Mouse (Mus musculus) forebrain, postnatal 0 days (tissue): ENCODE measurements around the gene Arfgef2. TPM values are rescaled to one million over a fixed set of nuclear protein-coding genes. Genes with fewer than 3 reads are reported as not detected.
A peak's percentile ranks its signal among the peaks of the same experiment; 100 is the strongest.

ENCODE experiments used
- ATAC-seq: fragments of 200-750 bp; cut with Nextera tagmentation; 2 replicates; pipeline ENCODE4 v1.8.0; 2017; ENCODE audit warnings: mild to moderate bottlenecking, moderate library complexity
- DNase-seq: peaks from one replicate; pipeline ENCODE4 v3.0.0-alpha.2; 2015
- H3K27ac ChIP-seq: fragments of 300-500 bp; sonication (generic); 2 replicates; pipeline ENCODE4 v1.5.1; 2014; ENCODE audit warnings: low read depth, mild to moderate bottlenecking, antibody characterized with exemption, low read length, moderate library complexity, mixed read lengths
- H3K27me3 ChIP-seq: fragments of 300-500 bp; sonication (generic); 2 replicates; pipeline ENCODE4 v1.6.1; 2014; ENCODE audit warnings: mild to moderate bottlenecking, low read length, mixed read lengths; ENCODE audit not compliant: insufficient read depth
- H3K36me3 ChIP-seq: fragments of 300-500 bp; sonication (generic); 2 replicates; pipeline ENCODE4 v1.6.1; 2014; ENCODE audit warnings: mild to moderate bottlenecking, moderate library complexity; ENCODE audit not compliant: insufficient read depth
- H3K4me1 ChIP-seq: fragments of 300-500 bp; sonication (generic); 2 replicates; pipeline ENCODE4 v1.6.1; 2014; ENCODE audit warnings: antibody characterized with exemption; ENCODE audit not compliant: insufficient read depth
- H3K4me2 ChIP-seq: fragments of 300-500 bp; sonication (generic); 2 replicates; pipeline ENCODE4 v1.6.1; 2014; ENCODE audit warnings: low read depth, mild to moderate bottlenecking, moderate library complexity
- H3K4me3 ChIP-seq: fragments of 300-500 bp; sonication (generic); 2 replicates; pipeline ENCODE4 v1.5.1; 2014; ENCODE audit warnings: low read depth, low read length, mixed read lengths
- H3K9ac ChIP-seq: fragments of 300-500 bp; sonication (generic); 2 replicates; pipeline ENCODE4 v1.6.1; 2014; ENCODE audit warnings: mild to moderate bottlenecking
- H3K9me3 ChIP-seq: fragments of 300-500 bp; sonication (generic); 2 replicates; pipeline ENCODE4 v1.6.1; 2016; ENCODE audit warnings: low read length
- CTCF ChIP-seq: sonication (generic); IDR thresholded peaks from 2 replicates; pipeline ENCODE4 v1.5.1; 2016; ENCODE audit warnings: antibody characterized with exemption, control low read depth, low read depth
- WGBS: fragments of 180-500 bp; shearing (Covaris S2); extraction: QIAGEN DNeasy Blood & Tissue Kit; methylation state at CpG from one replicate; pipeline ENCODE4 v1.1.7; 2014; 5-methylcytosine and 5-hydroxymethylcytosine counted together
- polyA plus RNA-seq: library from polyadenylated mRNA; unstranded; fragments of >200 nt; fragmentation: Nextera tagmentation; extraction: Ambion mirVana; gene quantifications from 2 replicates; pipeline ENCODE4 v1.2.1, GENCODE M21; 2015
- total RNA-seq: library from RNA; depleted of rRNA; stranded (reverse); fragments of >200 nt; gene quantifications from 2 replicates; pipeline ENCODE4 v1.2.3, GENCODE M21; 2014

Arfgef2 gene
- total and polyA plus RNA-seq, 2 experiments from 2014 or later = 3.0 to 29.5 TPM

DNA sequence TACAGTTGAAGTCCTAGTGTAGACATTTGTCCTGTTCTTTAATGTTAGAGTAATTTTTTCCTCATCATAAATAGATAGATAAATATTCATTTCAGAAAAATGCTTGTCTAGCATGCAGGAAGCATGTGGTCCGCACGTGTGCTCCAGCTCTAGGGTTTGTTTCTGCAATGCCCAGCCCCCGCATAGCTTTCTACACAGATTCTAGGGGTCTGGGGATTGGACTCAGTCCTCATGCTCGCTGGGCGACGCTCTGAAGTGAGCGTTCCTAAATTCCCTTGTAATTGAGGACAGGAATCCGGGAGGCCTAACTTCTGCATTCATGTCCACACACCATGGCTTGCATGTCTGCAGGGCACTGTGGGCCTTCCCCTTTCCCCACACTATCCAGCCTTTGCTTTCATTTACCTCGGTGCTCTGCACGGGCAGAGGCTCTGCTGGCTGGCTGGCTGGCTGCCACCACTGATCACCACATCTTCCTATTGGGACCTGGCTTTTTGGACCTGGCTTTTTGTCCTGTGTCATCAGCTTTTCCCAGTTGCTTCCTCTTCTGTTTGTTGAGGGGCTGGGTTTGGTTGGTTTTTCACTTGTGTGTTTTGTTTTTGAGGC, 69.4 kb downstream of the Arfgef2 start:
- H3K9ac ChIP-seq = no peak overlapping the region
- no peaks in the 10 kb centered on the region for H3K27me3 ChIP-seq
- DNase-seq (no peak), ATAC-seq (no peak)
- WGBS = 76% methylated on average over 10 of the region's 10 CpGs
- H3K9me3 ChIP-seq = no peaks in the 10 kb centered on the region
- H3K36me3 ChIP-seq = peaks cover 53% of the 10 kb centered on the region
- H3K27ac ChIP-seq = no peak overlapping the region
- H3K4me1 ChIP-seq = no peaks in the 10 kb centered on the region
- TF ChIP-seq CTCF = no peak
- no peak overlapping the region for H3K4me2 ChIP-seq
- H3K4me3 ChIP-seq = no peak overlapping the region

DNA sequence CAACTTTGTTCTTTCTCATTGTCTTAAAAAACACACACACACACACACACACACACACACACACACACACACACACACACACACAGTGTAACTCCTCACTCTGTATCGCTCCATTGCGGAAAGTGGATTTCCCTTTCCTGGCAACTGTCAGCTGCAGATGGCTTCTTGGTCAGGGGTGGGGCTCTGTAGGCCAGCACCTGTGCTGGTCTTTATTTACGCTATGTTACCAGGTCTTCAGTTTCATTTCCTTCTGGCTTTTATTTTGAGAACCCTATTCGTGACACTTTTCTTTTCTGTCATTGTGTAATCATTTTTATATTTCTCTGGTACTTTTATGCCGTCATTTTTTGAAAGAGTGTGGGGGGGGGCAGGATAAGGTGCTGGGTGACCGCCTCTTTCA, 70.2 kb downstream of the Arfgef2 start:
- no peak overlapping the region for H3K4me3 ChIP-seq
- no peak overlapping the region for H3K27ac ChIP-seq
- peaks cover 49% of the 10 kb centered on the region for H3K36me3 ChIP-seq
- TF ChIP-seq CTCF = no peak
- no peak overlapping the region for H3K9ac ChIP-seq
- no peaks in the 10 kb centered on the region for H3K4me1 ChIP-seq
- ATAC-seq (no peak), DNase-seq (no peak)
- 94% methylated on average over 6 of the region's 6 CpGs for WGBS
- no peaks in the 10 kb centered on the region for H3K27me3 ChIP-seq
- no peak overlapping the region for H3K4me2 ChIP-seq
- no peaks in the 10 kb centered on the region for H3K9me3 ChIP-seq

- H3K4me2 ChIP-seq = no peak overlapping the region
- no peaks in the 10 kb centered on the region for H3K4me1 ChIP-seq
- TF ChIP-seq CTCF = no peak
- WGBS = 77% methylated on average over 10 of the region's 10 CpGs
- H3K4me3 ChIP-seq = no peak overlapping the region
- H3K36me3 ChIP-seq = peaks cover 48% of the 10 kb centered on the region
- ATAC-seq = no peak
- no peak for DNase-seq
- no peak overlapping the region for H3K9ac ChIP-seq
- no peak overlapping the region for H3K27ac ChIP-seq
- H3K9me3 ChIP-seq = no peaks in the 10 kb centered on the region
- no peaks in the 10 kb centered on the region for H3K27me3 ChIP-seq
These were observed 70.9 kb downstream of the Arfgef2 start for GRCm38 (mm10) chr2:166876331-166876730.

DNA sequence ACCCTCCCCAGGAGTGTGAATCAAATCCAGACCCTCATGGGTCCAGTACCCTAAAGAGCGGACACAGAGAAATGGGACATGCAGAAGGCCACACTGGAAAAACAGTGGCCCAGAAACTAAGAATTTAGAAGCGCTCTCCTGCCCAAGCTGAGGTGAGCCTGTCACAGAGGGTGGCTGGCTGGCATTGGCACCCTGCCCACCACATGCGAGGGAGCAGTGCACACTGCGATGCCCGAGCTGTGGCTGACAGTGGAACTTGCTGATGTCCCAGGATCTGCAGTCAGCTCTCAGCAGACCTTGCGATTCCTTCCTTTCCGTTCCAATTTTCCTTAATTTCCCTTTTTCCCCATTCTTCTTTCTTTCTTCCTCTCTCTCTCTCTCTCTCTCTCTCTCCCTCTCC, 79.7 kb downstream of the Arfgef2 start:
- DNase-seq = no peak
- H3K27ac ChIP-seq = no peak overlapping the region
- H3K27me3 ChIP-seq = no peaks in the 10 kb centered on the region
- H3K36me3 ChIP-seq = peaks cover 29% of the 10 kb centered on the region
- no peaks in the 10 kb centered on the region for H3K9me3 ChIP-seq
- H3K9ac ChIP-seq = no peak overlapping the region
- TF ChIP-seq CTCF = no peak
- ATAC-seq = no peak
- H3K4me3 ChIP-seq = no peak overlapping the region
- WGBS = 67% methylated on average over 7 of the region's 7 CpGs
- H3K4me1 ChIP-seq = no peaks in the 10 kb centered on the region
- no peak overlapping the region for H3K4me2 ChIP-seq

GRCm38 (mm10) chr2:166885619-166886018, 80.2 kb downstream of the Arfgef2 start:
- peaks cover 29% of the 10 kb centered on the region for H3K36me3 ChIP-seq
- no peaks in the 10 kb centered on the region for H3K4me1 ChIP-seq
- ATAC-seq (no peak), DNase-seq (no peak)
- no peak overlapping the region for H3K4me2 ChIP-seq
- no peak overlapping the region for H3K4me3 ChIP-seq
- WGBS = 77% methylated on average over 10 of the region's 10 CpGs
- no peak for TF ChIP-seq CTCF
- H3K9ac ChIP-seq = no peak overlapping the region
- H3K9me3 ChIP-seq = no peaks in the 10 kb centered on the region
- no peak overlapping the region for H3K27ac ChIP-seq
- H3K27me3 ChIP-seq = no peaks in the 10 kb centered on the region

- Histone ChIP-seq H3K36me3 (peaks cover 30% of the 10 kb centered on the region), H3K9me3 (no peaks in the 10 kb centered on the region), H3K27ac (no peak overlapping the region), H3K4me2 (no peak overlapping the region), H3K4me3 (no peak overlapping the region), H3K9ac (no peak overlapping the region), H3K4me1 (no peaks in the 10 kb centered on the region), H3K27me3 (no peaks in the 10 kb centered on the region)
- 81% methylated on average over 3 of the region's 3 CpGs for WGBS
- ATAC-seq (no peak), DNase-seq (no peak)
- TF ChIP-seq CTCF = no peak
These were observed 80.8 kb downstream of the Arfgef2 start for GRCm38 (mm10) chr2:166886231-166886630.

GRCm38 (mm10) chr2:166887816-166888215, 82.4 kb downstream of the Arfgef2 start:
- H3K27ac ChIP-seq = no peak overlapping the region
- H3K27me3 ChIP-seq = no peaks in the 10 kb centered on the region
- H3K9ac ChIP-seq = no peak overlapping the region
- H3K4me1 ChIP-seq = no peaks in the 10 kb centered on the region
- no peak overlapping the region for H3K4me2 ChIP-seq
- WGBS = 25% methylated on average over 11 of the region's 11 CpGs
- TF ChIP-seq CTCF = peak; percentile 33; the same call in 1 of the 2 replicates
- DNase-seq = no peak
- no peak for ATAC-seq
- H3K9me3 ChIP-seq = no peaks in the 10 kb centered on the region
- peaks cover 34% of the 10 kb centered on the region for H3K36me3 ChIP-seq
- H3K4me3 ChIP-seq = no peak overlapping the region
